Mouse (Mus musculus): ENCODE data around the gene Pip4k2a.

GRCm38 (mm10) chr2:18913642-18914041, 84.3 kb downstream of the Pip4k2a start:
- no peak for TF ChIP-seq POLR2A (IDR thresholded peaks at IDR 0.05; ENCODE audit: low read depth, low read length)
- no peak for TF ChIP-seq CTCF (conservative IDR thresholded peaks at IDR 0.05; ENCODE audit: insufficient read depth, insufficient read length, low read depth, low read length)
